Mouse (Mus musculus) heart, embryonic 15.5 days (tissue): ENCODE data around the gene Liph. TPM values are rescaled to one million over a fixed set of nuclear protein-coding genes. Genes with fewer than 3 reads are reported as not detected.

ENCODE experiments used
- ATAC-seq: fragments of 200-750 bp; cut with Nextera tagmentation; replicated peaks from 2 replicates; pipeline ENCODE4 v1.8.0; 2017; ENCODE audit warnings: low read depth, moderate TSS enrichment; ENCODE audit not compliant: insufficient number of reproducible peaks, insufficient read depth, low FRiP score
- H3K27ac ChIP-seq: fragments of 300-500 bp; sonication (generic); 2 replicates; pipeline ENCODE4 v1.5.1; 2015; ENCODE audit warnings: mild to moderate bottlenecking, inconsistent platforms
- H3K27me3 ChIP-seq: fragments of 300-500 bp; sonication (generic); 2 replicates; pipeline ENCODE4 v1.6.1; 2015; ENCODE audit warnings: inconsistent platforms
- H3K36me3 ChIP-seq: fragments of 300-500 bp; sonication (generic); 2 replicates; pipeline ENCODE4 v1.6.1; 2015; ENCODE audit warnings: mild to moderate bottlenecking, inconsistent platforms
- H3K4me1 ChIP-seq: fragments of 300-500 bp; sonication (generic); replicated peaks from 2 replicates; pipeline ENCODE4 v1.6.1; 2015; ENCODE audit warnings: inconsistent platforms
- H3K4me2 ChIP-seq: fragments of 300-500 bp; sonication (generic); 2 replicates; pipeline ENCODE4 v1.6.1; 2015; ENCODE audit warnings: inconsistent platforms, mild to moderate bottlenecking, moderate library complexity
- H3K4me3 ChIP-seq: fragments of 300-500 bp; sonication (generic); 2 replicates; pipeline ENCODE4 v1.5.1; 2015; ENCODE audit warnings: mild to moderate bottlenecking, inconsistent platforms
- H3K9ac ChIP-seq: fragments of 300-500 bp; sonication (generic); 2 replicates; pipeline ENCODE4 v1.6.1; 2015; ENCODE audit warnings: mild to moderate bottlenecking, inconsistent platforms
- H3K9me3 ChIP-seq: fragments of 300-500 bp; sonication (generic); replicated peaks from 2 replicates; pipeline ENCODE4 v1.6.1; 2016; ENCODE audit warnings: inconsistent platforms
- WGBS: fragments of 180-500 bp; shearing (Covaris S2); methylation state at CpG from one replicate; pipeline ENCODE4 v1.1.7; 2015; ENCODE audit warnings: mixed read lengths; 5-methylcytosine and 5-hydroxymethylcytosine counted together
- polyA plus RNA-seq: library from polyadenylated mRNA; unstranded; fragments of >200 nt; fragmentation: Nextera tagmentation; extraction: Ambion mirVana; gene quantifications from 2 replicates; pipeline ENCODE4 v1.2.1, GENCODE M21; 2015

The Liph gene
- polyA plus RNA-seq, 1 experiment from 2014 or later: 0.25 TPM

DNA sequence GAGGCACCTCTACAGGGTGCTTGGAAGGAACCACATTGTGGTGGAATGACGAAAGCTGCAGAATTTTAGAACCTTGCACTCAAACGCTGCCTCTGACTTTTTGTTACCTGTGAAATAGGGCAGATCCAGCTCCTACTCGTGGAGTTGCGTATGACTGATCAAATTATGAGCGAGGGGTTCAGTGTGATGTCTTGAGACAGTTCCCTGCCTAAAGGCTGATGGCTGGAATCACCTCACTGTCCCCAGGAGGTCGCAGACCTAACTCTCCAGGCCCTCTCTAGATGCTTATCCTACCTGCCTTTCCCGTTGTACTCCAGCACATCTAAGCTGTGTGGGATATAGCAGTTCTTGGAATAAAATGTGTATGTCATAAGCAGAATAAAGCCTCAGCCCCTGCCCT, 89.5 kb downstream of the Liph start:
- WGBS: 84% methylated on average over 7 of the region's 7 CpGs
- Histone ChIP-seq H3K4me1 (no peaks in the 10 kb centered on the region), H3K27ac (no peak overlapping the region), H3K9me3 (no peaks in the 10 kb centered on the region), H3K36me3 (no peaks in the 10 kb centered on the region; the same call in 1 of the 2 replicates), H3K4me2 (no peak overlapping the region), H3K4me3 (no peak overlapping the region), H3K27me3 (no peaks in the 10 kb centered on the region), H3K9ac (no peak overlapping the region)
- ATAC-seq: no peak

- no peak overlapping the region for H3K9ac ChIP-seq
- no peak overlapping the region for H3K27ac ChIP-seq
- WGBS: 80% methylated on average over 10 of the region's 10 CpGs
- H3K27me3 ChIP-seq: no peaks in the 10 kb centered on the region
- H3K36me3 ChIP-seq: no peaks in the 10 kb centered on the region; the same call in 1 of the 2 replicates
- no peak for ATAC-seq
- H3K4me1 ChIP-seq: no peaks in the 10 kb centered on the region
- H3K4me2 ChIP-seq: no peak overlapping the region
- H3K9me3 ChIP-seq: no peaks in the 10 kb centered on the region
- H3K4me3 ChIP-seq: no peak overlapping the region
Measured at GRCm38 (mm10) chr16:21904636-21905035, 90.8 kb downstream of the Liph start.

Other genes starting within 250 kb of the Liph start
- 2.4 and 3.1 TPM in 2 replicates for gene Ehhadh, start 207.9 kb downstream of the Liph start, polyA plus RNA-seq
- gene Map3k13, start 201.3 kb downstream of the Liph start, polyA plus RNA-seq: 0.60 and 0.85 TPM in 2 replicates
- 42.3 and 46.0 TPM in 2 replicates for gene Tmem41a, start 48.1 kb downstream of the Liph start, polyA plus RNA-seq
- 22.1 and 25.7 TPM in 2 replicates for gene Senp2, start 13.8 kb upstream of the Liph start, polyA plus RNA-seq
- gene Igf2bp2, start 167.6 kb upstream of the Liph start, polyA plus RNA-seq: 34.5 and 43.1 TPM in 2 replicates